Mouse (Mus musculus) cerebellum, adult 2 months (tissue): Measurements from ENCODE around the gene Sct.

Experiments
- CTCF ChIP-seq: fragments of 200-500 bp; IDR thresholded peaks from 2 replicates; pipeline ENCODE4 v1.5.1; 2011; ENCODE audit warnings: low read depth, mild to moderate bottlenecking, control low read depth, low read length, moderate library complexity, borderline replicate concordance; ENCODE audit not compliant: insufficient read depth
- POLR2A ChIP-seq: fragments of 200-500 bp; IDR thresholded peaks from 2 replicates; pipeline ENCODE4 v1.6.1; 2011; ENCODE audit warnings: low read length, control low read depth, borderline replicate concordance; ENCODE audit not compliant: insufficient read depth

GRCm38 (mm10) chr7:141264041-141264700 lies 14.8 kb downstream of the Sct start:
- TF ChIP-seq CTCF (no peak), POLR2A (no peak)
